Mouse (Mus musculus) gastrocnemius, adult 18-20 months (tissue): ENCODE measurements around the gene 2210016L21Rik. TPM values are rescaled to one million over a fixed set of nuclear protein-coding genes. Genes with fewer than 3 reads are reported as not detected.
"Not testable (repeated sequence)": the region's sequence is repeated elsewhere in the genome, so short reads cannot be mapped to it uniquely, and the experiment has no call there.

Experiments
- DNase-seq: peaks from one replicate; pipeline ENCODE4 v3.0.0; 2021; ENCODE audit warnings: low spot score
- long read RNA-seq, 2 experiments: library from polyadenylated mRNA; stranded (forward); transcript quantifications; one replicate each; pipeline ENCODE4 v2.0.0; 2021
- total RNA-seq, 2 experiments: library from RNA; stranded (reverse); gene quantifications; 2 replicates each; pipeline ENCODE4 v1.2.3; 2021

The 2210016L21Rik gene
- total RNA-seq = 10 to 100 TPM; 17.1 to 24.1 TPM
- long read RNA-seq, experiment 1, transcript 2210016L21Rik-201 (6 exons, 2,607 nt) = major isoform, 31 of 34 reads
- long read RNA-seq, experiment 1, partial matches to known transcripts = 0 of 34 reads
- long read RNA-seq, experiment 1, other reads (novel, unspliced or antisense) = 3 of 34 reads
- long read RNA-seq, experiment 2, transcript 2210016L21Rik-201 (6 exons, 2,607 nt) = major isoform, 36 of 38 reads
- long read RNA-seq, experiment 2, partial matches to known transcripts = 0 of 38 reads
- long read RNA-seq, experiment 2, other reads (novel, unspliced or antisense) = 2 of 38 reads

- peak; percentile 88 for DNase-seq
These were observed at the start of gene 2210016L21Rik for GRCm38 (mm10) chr5:114942074-114942765. TSS of gene 2210016L21Rik (plus strand) at chr5:114942158.

GRCm38 (mm10) chr5:114895542-114895941 lies 46.4 kb upstream of the 2210016L21Rik start:
- no peak for DNase-seq

- DNase-seq = no peak
These were observed 45.1 kb upstream of the 2210016L21Rik start, which contains the start of gene Oasl2 for GRCm38 (mm10) chr5:114896688-114897373. TSS of gene Oasl2 (plus strand) at chr5:114896936.

GRCm38 (mm10) chr5:114897374-114897793 lies 44.6 kb upstream of the 2210016L21Rik start:
- peak; percentile 40 for DNase-seq

GRCm38 (mm10) chr5:114898857-114899256 lies 43.1 kb upstream of the 2210016L21Rik start:
- DNase-seq = no peak

- no peak for DNase-seq
These were observed 39.5 kb upstream of the 2210016L21Rik start for GRCm38 (mm10) chr5:114902413-114902812.

GRCm38 (mm10) chr5:114908598-114909305 lies 33.2 kb upstream of the 2210016L21Rik start:
- no peak for DNase-seq

- DNase-seq = no peak
These were observed 28.3 kb upstream of the 2210016L21Rik start for GRCm38 (mm10) chr5:114913686-114914085.

- no peak for DNase-seq
These were observed 27.1 kb upstream of the 2210016L21Rik start for GRCm38 (mm10) chr5:114914855-114915254.

- no peak for DNase-seq
These were observed 26.1 kb upstream of the 2210016L21Rik start for GRCm38 (mm10) chr5:114915854-114916253.

GRCm38 (mm10) chr5:114916777-114917176 lies 25.2 kb upstream of the 2210016L21Rik start:
- DNase-seq = no peak

GRCm38 (mm10) chr5:114917357-114917756 lies 24.6 kb upstream of the 2210016L21Rik start:
- not testable (repeated sequence) for DNase-seq

GRCm38 (mm10) chr5:114921551-114922365 lies 20.2 kb upstream of the 2210016L21Rik start:
- no peak for DNase-seq

GRCm38 (mm10) chr5:114922366-114922731 lies 19.6 kb upstream of the 2210016L21Rik start:
- DNase-seq = no peak

GRCm38 (mm10) chr5:114922998-114923473 lies 18.9 kb upstream of the 2210016L21Rik start, which contains the start of gene Oasl1:
TSS of gene Oasl1 (plus strand) at chr5:114923240.
- DNase-seq = peak; percentile 51

- DNase-seq = no peak
These were observed 15.7 kb upstream of the 2210016L21Rik start for GRCm38 (mm10) chr5:114926153-114926684.

- no peak for DNase-seq
These were observed 15.2 kb upstream of the 2210016L21Rik start for GRCm38 (mm10) chr5:114926753-114927152.

GRCm38 (mm10) chr5:114931626-114932025 lies 10.3 kb upstream of the 2210016L21Rik start:
- DNase-seq = no peak

- no peak for DNase-seq
These were observed 8.8 kb upstream of the 2210016L21Rik start for GRCm38 (mm10) chr5:114933206-114933605.

GRCm38 (mm10) chr5:114935838-114936237 lies 6.1 kb upstream of the 2210016L21Rik start:
- DNase-seq = no peak
